Mouse (Mus musculus): ENCODE data around the gene Pja2. TPM values are rescaled to one million over a fixed set of nuclear protein-coding genes. Genes with fewer than 3 reads are reported as not detected.
"Not testable (repeated sequence)": the region's sequence is repeated elsewhere in the genome, so short reads cannot be mapped to it uniquely, and the experiment has no call there.

The Pja2 gene
- polyA plus RNA-seq, 1 experiment from 2014 or later: 14.6 TPM

DNA sequence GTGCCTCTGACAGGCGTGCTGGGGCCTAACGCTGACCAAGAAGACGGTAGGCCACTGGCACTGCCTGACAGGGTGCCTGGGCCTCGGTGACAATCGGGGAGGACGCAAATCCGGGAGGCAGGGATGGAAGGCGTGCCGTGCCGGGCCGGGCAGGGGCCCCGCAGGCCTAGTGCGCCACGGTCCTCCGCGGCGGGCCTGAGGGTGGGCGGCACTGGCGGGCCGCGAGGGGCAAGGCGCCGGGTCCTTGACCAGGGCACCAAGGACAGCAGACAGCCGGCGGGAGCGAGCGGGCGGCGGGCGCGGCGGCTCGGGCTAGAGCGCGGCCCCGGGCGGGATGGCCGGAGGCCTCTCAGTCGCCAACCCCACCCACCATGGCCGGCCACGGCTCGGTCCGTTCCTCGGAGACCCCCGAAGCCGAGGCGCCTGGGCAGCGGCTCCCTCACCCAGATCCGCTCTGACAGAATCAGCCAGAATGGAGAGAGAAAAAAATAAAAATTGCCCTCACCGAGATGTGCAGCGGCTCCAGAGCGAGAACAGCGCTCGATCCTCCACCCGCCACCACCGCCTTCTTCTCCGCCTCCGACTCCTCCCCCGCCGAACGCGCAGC lies 322 bp downstream of the Pja2 start:
- peaks cover 8% of the 10 kb centered on the region for H3K4me1 ChIP-seq (ENCODE audit: insufficient read depth)
- ATAC-seq (peak; percentile 37), DNase-seq (no peak)
- under 1% methylated on average over 39 of the region's 62 CpGs for WGBS (ENCODE audit: insufficient replicate concordance)
- peak overlapping the region; percentile 92 for H3K9ac ChIP-seq (replicated peaks)
- H3K9me3 ChIP-seq (ENCODE audit: low read length): no peaks in the 10 kb centered on the region
- no peaks in the 10 kb centered on the region for H3K27me3 ChIP-seq (ENCODE audit: insufficient read depth, low read length)
- TF ChIP-seq EP300 (IDR thresholded peaks at IDR 0.05; ENCODE audit: low read depth): no peak
- no peak for TF ChIP-seq CTCF (IDR thresholded peaks at IDR 0.05; ENCODE audit: low read depth)
- peak overlapping the region; percentile 86 for H3K4me2 ChIP-seq (ENCODE audit: low read depth, low read length)
- H3K36me3 ChIP-seq (replicated peaks; ENCODE audit: insufficient read depth, low read length): no peaks in the 10 kb centered on the region
- H3K27ac ChIP-seq (ENCODE audit: low read depth): peak overlapping the region; percentile 95
- H3K4me3 ChIP-seq (ENCODE audit: low read depth, low read length): peak overlapping the region; percentile 88

DNA sequence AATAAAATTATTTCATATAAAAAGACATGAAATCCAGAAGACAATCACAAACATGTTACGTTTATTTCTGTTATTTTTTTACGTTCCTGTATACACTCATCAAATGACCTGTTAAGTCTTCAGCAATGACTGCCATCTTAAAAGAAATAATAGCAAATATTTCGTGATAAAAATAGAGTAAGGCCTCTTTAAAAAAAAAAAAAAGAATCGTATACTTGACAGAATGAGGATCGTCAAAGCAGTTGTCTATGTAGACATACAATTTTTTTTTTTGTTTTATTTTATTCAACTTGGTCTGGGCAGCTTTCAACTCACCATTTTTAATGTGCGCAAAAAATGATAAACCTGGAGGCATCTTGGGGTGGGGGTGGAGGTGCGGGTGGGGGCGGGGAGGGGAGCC lies 831 bp downstream of the Pja2 start:
- peaks cover 8% of the 10 kb centered on the region for H3K4me1 ChIP-seq (ENCODE audit: insufficient read depth)
- no peaks in the 10 kb centered on the region for H3K9me3 ChIP-seq (ENCODE audit: low read length)
- ATAC-seq: no peak
- H3K27ac ChIP-seq (ENCODE audit: low read depth): peak overlapping the region; percentile 95
- H3K27me3 ChIP-seq (ENCODE audit: insufficient read depth, low read length): no peaks in the 10 kb centered on the region
- peak overlapping the region; percentile 92 for H3K9ac ChIP-seq (replicated peaks)
- WGBS (ENCODE audit: insufficient replicate concordance): 15% methylated on average over 8 of the region's 8 CpGs
- DNase-seq: no peak
- no peaks in the 10 kb centered on the region for H3K36me3 ChIP-seq (replicated peaks; ENCODE audit: insufficient read depth, low read length)
- H3K4me2 ChIP-seq (ENCODE audit: low read depth, low read length): peak overlapping the region; percentile 86
- H3K4me3 ChIP-seq (ENCODE audit: low read depth, low read length): peak overlapping the region; percentile 88
- TF ChIP-seq EP300 (IDR thresholded peaks at IDR 0.05; ENCODE audit: low read depth) (no peak), CTCF (IDR thresholded peaks at IDR 0.05; ENCODE audit: low read depth) (no peak)

DNA sequence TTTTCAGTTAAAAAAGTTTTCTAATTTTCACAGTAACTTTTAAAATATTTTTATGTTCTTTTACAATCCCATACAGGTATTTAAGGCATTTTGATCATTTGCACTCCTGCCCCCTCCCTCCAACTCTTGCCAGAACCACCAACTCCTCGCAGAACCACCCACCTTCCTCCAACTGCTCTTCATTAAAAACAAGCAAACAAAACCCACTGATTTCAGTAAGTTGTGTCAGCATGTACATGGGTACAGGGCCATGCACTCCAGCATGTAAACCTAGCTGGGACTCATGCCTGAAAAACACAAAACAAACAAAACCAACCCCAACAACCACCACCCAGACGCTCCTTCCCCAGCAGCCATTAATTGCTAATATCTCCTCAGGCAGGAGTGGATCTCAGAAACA lies 7.2 kb downstream of the Pja2 start:
- DNase-seq (no peak), ATAC-seq (no peak)
- Histone ChIP-seq H3K36me3 (replicated peaks; ENCODE audit: insufficient read depth, low read length) (no peaks in the 10 kb centered on the region), H3K9me3 (ENCODE audit: low read length) (no peaks in the 10 kb centered on the region), H3K4me3 (ENCODE audit: low read depth, low read length) (no peak overlapping the region), H3K4me1 (ENCODE audit: insufficient read depth) (no peaks in the 10 kb centered on the region), H3K4me2 (ENCODE audit: low read depth, low read length) (no peak overlapping the region), H3K9ac (replicated peaks) (no peak overlapping the region), H3K27ac (ENCODE audit: low read depth) (no peak overlapping the region), H3K27me3 (ENCODE audit: insufficient read depth, low read length) (no peaks in the 10 kb centered on the region)
- no peak for TF ChIP-seq CTCF (IDR thresholded peaks at IDR 0.05; ENCODE audit: low read depth)
- WGBS (ENCODE audit: insufficient replicate concordance): 75% methylated on average over 2 of the region's 2 CpGs

DNA sequence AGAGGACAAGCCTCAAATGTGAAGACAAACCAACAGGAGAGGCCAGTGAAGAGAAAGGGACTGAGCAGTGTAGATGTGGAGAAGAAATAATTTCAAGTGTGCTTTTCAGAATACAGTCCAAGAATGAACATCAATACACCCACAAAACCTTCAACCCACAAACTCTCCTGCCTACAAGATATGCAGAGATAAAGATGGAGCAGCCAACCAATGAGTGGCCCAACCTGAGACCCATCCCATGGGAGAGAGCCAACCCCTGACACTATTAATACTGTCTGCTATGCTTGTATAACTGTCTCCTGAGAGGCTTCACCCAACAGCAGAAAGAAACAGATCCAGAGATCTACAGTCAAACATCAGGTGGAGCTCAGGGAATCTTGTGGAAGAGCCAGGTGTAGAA lies 16.3 kb downstream of the Pja2 start:
- Histone ChIP-seq H3K9me3 (ENCODE audit: low read length) (no peaks in the 10 kb centered on the region), H3K4me3 (ENCODE audit: low read depth, low read length) (no peak overlapping the region), H3K4me2 (ENCODE audit: low read depth, low read length) (no peak overlapping the region), H3K36me3 (replicated peaks; ENCODE audit: insufficient read depth, low read length) (peaks cover 11% of the 10 kb centered on the region; the same call in 1 of the 2 replicates), H3K27me3 (ENCODE audit: insufficient read depth, low read length) (no peaks in the 10 kb centered on the region), H3K27ac (ENCODE audit: low read depth) (no peak overlapping the region), H3K4me1 (ENCODE audit: insufficient read depth) (peaks cover 6% of the 10 kb centered on the region), H3K9ac (replicated peaks) (no peak overlapping the region)
- ATAC-seq (no peak), DNase-seq (no peak)
- TF ChIP-seq CTCF (IDR thresholded peaks at IDR 0.05; ENCODE audit: low read depth): no peak
- no peak for TF ChIP-seq EP300 (IDR thresholded peaks at IDR 0.05; ENCODE audit: low read depth)

DNA sequence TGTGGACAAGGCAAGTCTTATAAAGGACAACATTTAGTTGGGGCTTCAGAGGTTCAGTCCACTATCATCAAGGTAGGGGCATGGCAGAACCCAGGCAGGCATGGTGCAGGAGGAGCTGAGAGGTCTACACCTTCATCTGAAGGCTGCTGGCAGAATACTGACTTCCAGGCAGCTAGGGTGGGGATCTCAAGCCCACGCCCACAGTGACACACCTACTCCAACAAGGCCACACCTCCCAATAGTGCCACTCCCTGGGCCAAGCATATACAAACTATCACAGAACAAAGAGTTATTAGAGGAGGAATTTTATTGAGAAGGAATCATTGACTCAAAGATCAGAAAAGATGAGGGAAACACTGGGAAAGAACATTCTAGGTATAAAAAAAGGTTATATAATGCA lies 17.2 kb downstream of the Pja2 start:
- DNase-seq: not testable (repeated sequence)

DNA sequence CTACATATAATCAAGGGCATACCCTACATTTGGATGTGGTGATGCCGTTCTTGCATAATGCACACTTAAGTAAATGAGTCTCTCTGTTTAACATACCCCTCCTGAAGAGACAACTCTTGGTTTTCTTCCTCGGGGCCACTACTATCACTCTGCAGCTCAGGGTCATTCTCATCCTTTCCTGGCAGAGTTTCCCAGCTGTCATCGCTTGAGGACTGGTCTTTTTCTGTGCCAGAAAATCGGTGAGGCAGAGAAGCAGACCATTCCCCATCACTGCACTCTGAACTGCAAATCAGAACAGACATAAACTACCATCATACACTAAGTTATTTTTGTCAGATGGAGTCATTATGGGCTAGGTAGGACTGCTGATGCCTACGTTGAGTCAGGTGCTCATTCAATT lies 34.1 kb downstream of the Pja2 start:
- no peaks in the 10 kb centered on the region for H3K9me3 ChIP-seq (ENCODE audit: low read length)
- no peak for ATAC-seq
- H3K4me3 ChIP-seq (ENCODE audit: low read depth, low read length): no peak overlapping the region
- H3K9ac ChIP-seq (replicated peaks): no peak overlapping the region
- H3K4me2 ChIP-seq (ENCODE audit: low read depth, low read length): no peak overlapping the region
- 78% methylated on average over 5 of the region's 5 CpGs for WGBS (ENCODE audit: insufficient replicate concordance)
- H3K27me3 ChIP-seq (ENCODE audit: insufficient read depth, low read length): no peaks in the 10 kb centered on the region
- H3K36me3 ChIP-seq (replicated peaks; ENCODE audit: insufficient read depth, low read length): peaks cover 9% of the 10 kb centered on the region
- TF ChIP-seq CTCF (IDR thresholded peaks at IDR 0.05; ENCODE audit: low read depth) (no peak), EP300 (IDR thresholded peaks at IDR 0.05; ENCODE audit: low read depth) (no peak)
- no peaks in the 10 kb centered on the region for H3K4me1 ChIP-seq (ENCODE audit: insufficient read depth)
- no peak for DNase-seq
- H3K27ac ChIP-seq (ENCODE audit: low read depth): no peak overlapping the region

More for the DNA sequence above, 17.2 kb downstream of the Pja2 start:
- H3K9me3 ChIP-seq (ENCODE audit: low read length); H3K9ac ChIP-seq (replicated peaks); H3K27ac ChIP-seq (ENCODE audit: low read depth); H3K4me2 ChIP-seq (ENCODE audit: low read depth, low read length); H3K4me3 ChIP-seq (ENCODE audit: low read depth, low read length); ATAC-seq; H3K4me1 ChIP-seq (ENCODE audit: insufficient read depth); H3K27me3 ChIP-seq (ENCODE audit: insufficient read depth, low read length): not testable (repeated sequence)
- H3K36me3 ChIP-seq (replicated peaks; ENCODE audit: insufficient read depth, low read length): peaks cover 13% of the 10 kb centered on the region
- WGBS (ENCODE audit: insufficient replicate concordance): 80% methylated on average over 1 of the region's 1 CpGs

DNA sequence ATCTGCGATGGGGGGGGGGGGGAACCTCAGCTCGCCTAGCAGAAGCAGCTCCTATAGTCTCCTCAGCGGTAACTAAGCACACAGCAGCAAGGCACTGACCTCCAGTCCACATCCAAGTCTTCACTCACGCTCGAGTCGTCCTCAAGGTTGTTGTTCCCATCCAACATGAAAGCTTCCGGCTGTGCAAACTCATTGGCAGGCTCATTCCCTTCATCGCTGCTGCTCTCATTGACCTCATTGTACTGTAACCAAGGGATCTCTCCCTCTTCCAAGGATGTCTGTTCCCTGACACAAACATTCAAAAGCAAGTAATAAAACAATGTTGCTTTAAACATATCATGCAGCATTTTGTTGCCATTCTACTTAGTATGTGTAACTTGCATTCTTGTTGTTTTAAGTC lies 39.0 kb downstream of the Pja2 start:
- DNase-seq (no peak), ATAC-seq (no peak)
- H3K9me3 ChIP-seq (ENCODE audit: low read length): no peaks in the 10 kb centered on the region
- no peak for TF ChIP-seq CTCF (IDR thresholded peaks at IDR 0.05; ENCODE audit: low read depth)
- no peak for TF ChIP-seq EP300 (IDR thresholded peaks at IDR 0.05; ENCODE audit: low read depth)
- H3K4me1 ChIP-seq (ENCODE audit: insufficient read depth): no peaks in the 10 kb centered on the region
- peaks cover 19% of the 10 kb centered on the region for H3K36me3 ChIP-seq (replicated peaks; ENCODE audit: insufficient read depth, low read length)
- 92% methylated on average over 8 of the region's 8 CpGs for WGBS (ENCODE audit: insufficient replicate concordance)
- no peak overlapping the region for H3K4me2 ChIP-seq (ENCODE audit: low read depth, low read length)
- no peaks in the 10 kb centered on the region for H3K27me3 ChIP-seq (ENCODE audit: insufficient read depth, low read length)
- no peak overlapping the region for H3K4me3 ChIP-seq (ENCODE audit: low read depth, low read length)
- H3K9ac ChIP-seq (replicated peaks): no peak overlapping the region
- no peak overlapping the region for H3K27ac ChIP-seq (ENCODE audit: low read depth)
